Mouse (Mus musculus) megakaryocyte, embryonic 14.5 days (primary cell): ENCODE results near the gene Syt1.

ENCODE experiments used
- FLI1 ChIP-seq: IDR thresholded peaks from 2 replicates; pipeline ENCODE4 v1.6.1; 2012; ENCODE audit warnings: low read length, inconsistent platforms, mixed read lengths
- GATA1 ChIP-seq: IDR thresholded peaks from 3 replicates; pipeline ENCODE4 v1.6.1; 2012; ENCODE audit warnings: mixed read lengths, low read length, inconsistent platforms, borderline replicate concordance

- no peak for TF ChIP-seq GATA1
- TF ChIP-seq FLI1 = no peak
Observed at GRCm38 (mm10) chr10:109009831-109010230, 951 bp downstream of the Syt1 start.
